Comparison of ENCODE assay signal across 10 mouse cellular contexts in the genomic region with DNA sequence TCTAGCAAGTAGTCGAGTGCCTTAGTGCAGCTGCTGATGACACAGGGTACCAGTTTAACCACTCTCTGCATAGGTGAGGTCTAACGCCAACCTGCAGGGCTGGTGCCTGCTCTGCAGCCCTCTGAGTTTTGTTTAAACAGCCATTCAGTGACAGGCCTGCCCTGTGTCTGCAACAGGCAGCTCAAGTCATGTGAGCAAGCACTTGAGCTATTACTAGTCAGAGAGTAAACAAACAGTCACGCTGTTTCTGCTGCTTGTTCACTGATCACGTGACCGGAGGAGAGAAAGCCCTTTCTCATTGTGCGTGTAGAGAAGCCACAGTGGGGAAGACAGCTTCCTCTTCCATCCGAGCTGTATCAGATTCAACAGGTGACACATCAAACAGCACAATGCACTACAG.
DNase-seq lines count a peak whose midpoint lies in the region; ATAC-seq and TF ChIP-seq lines count a peak whose summit lies in the region.
"Had no signal": no experiment of that assay in that cellular context is flagged by ENCODE, and none has a peak within 500 bp of the region (broad histone marks: within the 10 kb centered on the region; RNA-seq: fewer than 3 reads in every experiment).

No protein-coding gene starts in this region.

- H3K36me3 ChIP-seq in lung, embryonic 14.5 days (ENCODE audit: insufficient read depth) = no peaks in the 10 kb centered on the region
- H3K36me3 ChIP-seq in stomach, postnatal 0 days (ENCODE audit: control insufficient read depth, insufficient read depth, low read length) = no peaks in the 10 kb centered on the region
- H3K36me3 ChIP-seq: embryonic facial prominence, embryonic 15.5 days had no signal

- H3K27me3 ChIP-seq in lung, embryonic 14.5 days (ENCODE audit: insufficient read depth, low read length) = no peaks in the 10 kb centered on the region
- no peaks in the 10 kb centered on the region for H3K27me3 ChIP-seq in stomach, postnatal 0 days (ENCODE audit: control insufficient read depth, insufficient read depth, low read length)
- H3K27me3 ChIP-seq: embryonic facial prominence, embryonic 15.5 days had no signal

- H3K4me2 ChIP-seq in lung, embryonic 14.5 days = peak overlapping the region; percentile 2; the same call in 1 of the 2 replicates
- H3K4me2 ChIP-seq in stomach, postnatal 0 days (replicated peaks; ENCODE audit: low read depth) = peak overlapping the region; percentile 31
- H3K4me2 ChIP-seq: embryonic facial prominence, embryonic 15.5 days had no signal

- peaks cover 9% of the 10 kb centered on the region; the same call in 1 of the 2 replicates for H3K4me1 ChIP-seq in lung, embryonic 14.5 days (ENCODE audit: insufficient read depth)
- H3K4me1 ChIP-seq in stomach, postnatal 0 days (replicated peaks; ENCODE audit: control insufficient read depth, insufficient read depth) = peaks cover 2% of the 10 kb centered on the region; the same call in 1 of the 2 replicates
- H3K4me1 ChIP-seq: embryonic facial prominence, embryonic 15.5 days had no signal

- TF ChIP-seq CTCF in lung, embryonic 14.5 days (IDR thresholded peaks at IDR 0.05; ENCODE audit: low read depth) = no peak
- TF ChIP-seq CTCF in stomach, postnatal 0 days (IDR thresholded peaks at IDR 0.05; ENCODE audit: low read depth) = no peak

- H3K27ac ChIP-seq in lung, embryonic 14.5 days (ENCODE audit: low read depth) = no peak overlapping the region
- no peak overlapping the region for H3K27ac ChIP-seq in stomach, postnatal 0 days (replicated peaks)
- H3K27ac ChIP-seq: embryonic facial prominence, embryonic 15.5 days had no signal

- H3K9me3 ChIP-seq in lung, embryonic 14.5 days (ENCODE audit: low read depth, low read length) = no peaks in the 10 kb centered on the region
- H3K9me3 ChIP-seq in stomach, postnatal 0 days (ENCODE audit: control insufficient read depth, low read length) = no peaks in the 10 kb centered on the region
- H3K9me3 ChIP-seq: embryonic facial prominence, embryonic 15.5 days had no signal

- no peak for TF ChIP-seq EP300 in stomach, postnatal 0 days (optimal IDR thresholded peaks at IDR 0.05)

- no peak overlapping the region for H3K4me3 ChIP-seq in lung, embryonic 14.5 days (ENCODE audit: low read depth, low read length)
- H3K4me3 ChIP-seq in stomach, postnatal 0 days (ENCODE audit: low read depth, low read length) = no peak overlapping the region
- H3K4me3 ChIP-seq: embryonic facial prominence, embryonic 15.5 days had no signal

- WGBS in lung, embryonic 14.5 days = 17% methylated on average over 7 of the region's 7 CpGs
- WGBS in stomach, postnatal 0 days = 18% methylated on average over 7 of the region's 7 CpGs

- no peak for DNase-seq in frontal cortex, adult 2 months (ENCODE audit: extremely low spot score in 1 of 2, low spot score in 1 of 2)
- DNase-seq in thymus, postnatal 14 days = peak; percentile 7
- DNase-seq in thymus, postnatal 36 days = no peak
- peak; percentile 79 for DNase-seq in lung, embryonic 14.5 days
- DNase-seq in stomach, postnatal 0 days (ENCODE audit: low spot score) = peak; percentile 69
- DNase-seq in right cerebral cortex, adult 2 months (ENCODE audit: low spot score in 2 of 2) = no peak
- DNase-seq in left cerebral cortex, adult 8-10 months (ENCODE audit: low spot score in 2 of 2) = no peak
- DNase-seq: right cerebral cortex, adult 18-20 months had no signal

- peak; percentile 43 for ATAC-seq in frontal cortex, adult (ENCODE audit: low TSS enrichment)
- ATAC-seq in lung, embryonic 14.5 days (ENCODE audit: insufficient read depth) = peak; percentile 90
- peak; percentile 97 for ATAC-seq in stomach, postnatal 0 days (ENCODE audit: low FRiP score, low TSS enrichment)

- H3K9ac ChIP-seq in lung, embryonic 14.5 days = no peak overlapping the region
- no peak overlapping the region for H3K9ac ChIP-seq in stomach, postnatal 0 days (ENCODE audit: low read length)
- H3K9ac ChIP-seq: embryonic facial prominence, embryonic 15.5 days had no signal

Comparison
In these comparisons a context has a peak if more than half of its experiments do, and no peak if none do; other contexts are left out.
1. DNase-seq: peak in thymus, postnatal 14 days (single experiment), lung, embryonic 14.5 days (single experiment) and stomach, postnatal 0 days (single experiment); none in frontal cortex, adult 2 months (0 of 2), thymus, postnatal 36 days (0 of 2), right cerebral cortex, adult 2 months (0 of 2) and left cerebral cortex, adult 8-10 months (0 of 2).
2. ATAC-seq: peak in every context shown above with its lines; median percentile 97 in stomach, postnatal 0 days; 90 in lung, embryonic 14.5 days; 43 in frontal cortex, adult.